Mouse (Mus musculus) kidney, adult 2 months (tissue): ENCODE results near the gene Braf.

Experiments used
- CTCF ChIP-seq: fragments of 200-500 bp; conservative IDR thresholded peaks from 2 replicates; pipeline ENCODE4 v1.5.1; 2011; ENCODE audit warnings: low read depth, mild to moderate bottlenecking, control low read depth, low read length, moderate library complexity, mixed read lengths; ENCODE audit not compliant: insufficient read depth, insufficient read length
- POLR2A ChIP-seq: fragments of 200-500 bp; IDR thresholded peaks from one replicate; pipeline ENCODE4 v1.6.1; 2011; ENCODE audit warnings: low read depth, low read length, control low read depth

- TF ChIP-seq CTCF (no peak), POLR2A (no peak)
These were observed 144.0 kb downstream of the Braf start for GRCm38 (mm10) chr6:39581087-39581784.
